Mouse (Mus musculus) kidney, postnatal 0 days (tissue): ENCODE results near the gene Cacna2d3. TPM values are rescaled to one million over a fixed set of nuclear protein-coding genes. Genes with fewer than 3 reads are reported as not detected.

Source experiments
- ATAC-seq: fragments of 200-750 bp; cut with Nextera tagmentation; replicated peaks from 2 replicates; pipeline ENCODE4 v1.8.0; 2017; ENCODE audit warnings: low read depth, moderate number of reproducible peaks, moderate TSS enrichment, moderate library complexity; ENCODE audit not compliant: low FRiP score
- DNase-seq: peaks from one replicate; pipeline ENCODE4 v3.0.0-alpha.2; 2016; ENCODE audit warnings: low spot score
- H3K27ac ChIP-seq: fragments of 300-500 bp; sonication (generic); 2 replicates; pipeline ENCODE4 v1.5.1; 2014; ENCODE audit warnings: mild to moderate bottlenecking
- H3K27me3 ChIP-seq: fragments of 300-500 bp; sonication (generic); 2 replicates; pipeline ENCODE4 v1.6.1; 2014; ENCODE audit warnings: low read length, mixed read lengths; ENCODE audit not compliant: insufficient read depth
- H3K36me3 ChIP-seq: fragments of 300-500 bp; sonication (generic); 2 replicates; pipeline ENCODE4 v1.6.1; 2014; ENCODE audit warnings: low read length, mixed read lengths; ENCODE audit not compliant: insufficient read depth
- H3K4me1 ChIP-seq: fragments of 300-500 bp; sonication (generic); replicated peaks from 2 replicates; pipeline ENCODE4 v1.6.1; 2014; ENCODE audit warnings: antibody characterized with exemption, low read length, mixed read lengths; ENCODE audit not compliant: insufficient read depth
- H3K4me2 ChIP-seq: fragments of 300-500 bp; sonication (generic); 2 replicates; pipeline ENCODE4 v1.6.1; 2014; ENCODE audit warnings: mild to moderate bottlenecking, low read length, moderate library complexity, mixed read lengths
- H3K4me3 ChIP-seq: fragments of 300-500 bp; sonication (generic); replicated peaks from 2 replicates; pipeline ENCODE4 v1.5.1; 2014; ENCODE audit warnings: low read depth, low read length
- H3K9ac ChIP-seq: fragments of 300-500 bp; sonication (generic); 2 replicates; pipeline ENCODE4 v1.6.1; 2014; ENCODE audit warnings: low read depth, low read length
- H3K9me3 ChIP-seq: fragments of 300-500 bp; sonication (generic); replicated peaks from 2 replicates; pipeline ENCODE4 v1.6.1; 2016; ENCODE audit warnings: low read length, inconsistent platforms, mixed read lengths
- CTCF ChIP-seq: IDR thresholded peaks from 2 replicates; pipeline ENCODE4 v1.5.1; 2016; ENCODE audit warnings: antibody characterized with exemption, low read depth, mild to moderate bottlenecking, moderate library complexity
- WGBS: fragments of 180-500 bp; shearing (Covaris S2); extraction: QIAGEN DNeasy Blood & Tissue Kit; methylation state at CpG from one replicate; pipeline ENCODE4 v1.1.7; 2014; 5-methylcytosine and 5-hydroxymethylcytosine counted together
- polyA plus RNA-seq: library from polyadenylated mRNA; unstranded; fragments of >200 nt; fragmentation: Nextera tagmentation; extraction: Ambion mirVana; gene quantifications from 2 replicates; pipeline ENCODE4 v1.2.1, GENCODE M21; 2015

Cacna2d3 gene
- polyA plus RNA-seq, 1 experiment from 2014 or later, result 1.8 TPM

DNA sequence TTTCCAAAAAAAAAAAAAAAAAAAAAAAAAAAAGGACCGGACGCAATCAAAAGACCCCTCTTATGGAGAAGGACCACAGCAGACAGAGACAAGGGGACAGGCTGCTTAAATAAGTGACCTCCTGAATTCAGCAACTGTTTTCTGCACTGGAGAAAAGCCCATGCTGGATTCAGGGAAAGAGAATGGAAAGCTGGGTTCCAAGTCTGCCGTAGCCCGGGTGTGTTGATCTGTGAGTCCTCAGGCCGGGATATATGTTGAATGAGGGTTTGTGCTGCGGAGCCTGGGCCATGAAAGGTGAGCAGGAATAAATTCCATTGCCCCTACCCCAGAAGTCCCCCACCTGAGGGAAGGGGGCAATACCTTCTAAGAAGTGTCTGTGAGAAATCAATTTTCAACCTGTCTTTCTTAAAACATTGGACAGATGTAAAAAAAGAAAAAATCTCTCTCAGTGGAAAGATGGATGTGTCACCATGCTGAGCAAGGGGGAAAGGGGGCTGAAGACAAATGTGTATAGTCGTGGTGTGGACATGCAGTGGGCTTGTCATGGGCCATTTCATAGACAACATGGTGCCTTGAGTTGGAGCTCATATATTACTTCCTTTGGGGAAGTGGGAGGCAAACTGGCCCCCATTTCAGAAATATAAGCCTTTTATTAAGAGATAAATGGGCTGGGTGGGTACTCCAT lies 703.2 kb downstream of the Cacna2d3 start:
- H3K4me1 ChIP-seq, result no peaks in the 10 kb centered on the region
- no peaks in the 10 kb centered on the region for H3K9me3 ChIP-seq
- TF ChIP-seq CTCF, result no peak
- no peak overlapping the region for H3K27ac ChIP-seq
- H3K4me3 ChIP-seq, result no peak overlapping the region
- ATAC-seq (no peak), DNase-seq (no peak)
- no peaks in the 10 kb centered on the region for H3K36me3 ChIP-seq
- no peak overlapping the region for H3K4me2 ChIP-seq
- WGBS, result 51% methylated on average over 7 of the region's 7 CpGs
- no peak overlapping the region for H3K9ac ChIP-seq
- H3K27me3 ChIP-seq, result no peaks in the 10 kb centered on the region

- no peak within 1 kb of the TSS for H3K9ac ChIP-seq
- no peak for TF ChIP-seq CTCF
- DNase-seq (peak; percentile 61), ATAC-seq (no peak; the same call in 1 of the 2 replicates)
- H3K36me3 ChIP-seq, result no peaks in the 10 kb centered on the region
- WGBS, result 21% methylated on average over 5 of the region's 5 CpGs
- H3K4me2 ChIP-seq, result no peak within 1 kb of the TSS
- H3K27me3 ChIP-seq, result no peaks in the 10 kb centered on the region
- H3K4me3 ChIP-seq, result no peak within 1 kb of the TSS
- no peaks in the 10 kb centered on the region for H3K9me3 ChIP-seq
- H3K4me1 ChIP-seq, result no peaks in the 10 kb centered on the region
- no peak within 1 kb of the TSS for H3K27ac ChIP-seq
Measured at GRCm38 (mm10) chr14:29017883-29018282, 703.8 kb downstream of the Cacna2d3 start, which contains the start of gene Lrtm1. Gene Lrtm1 (plus strand): TSS chr14:29018208.

DNA sequence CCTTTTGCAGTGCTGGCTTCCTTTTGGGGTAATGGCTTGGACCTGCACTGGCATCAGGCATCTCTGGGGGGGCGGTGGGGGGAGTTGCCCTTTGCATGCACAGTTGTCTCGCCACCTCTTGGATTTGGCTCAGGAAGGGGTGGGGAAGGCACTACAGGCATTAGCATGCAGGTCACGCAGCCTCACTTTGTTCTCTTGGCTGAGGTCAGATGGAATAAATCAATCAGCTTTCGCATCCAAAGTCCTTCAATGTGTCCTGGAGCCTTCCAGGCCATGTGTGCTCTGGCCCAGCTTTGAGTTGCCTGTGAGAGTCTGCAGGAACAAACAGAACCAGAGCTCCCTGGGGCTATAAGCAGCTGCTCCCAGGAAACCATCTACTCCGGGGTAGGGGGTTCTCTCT lies 705.8 kb downstream of the Cacna2d3 start:
- Histone ChIP-seq H3K9me3 (no peaks in the 10 kb centered on the region), H3K36me3 (no peaks in the 10 kb centered on the region), H3K4me1 (no peaks in the 10 kb centered on the region), H3K9ac (no peak overlapping the region), H3K27ac (no peak overlapping the region), H3K27me3 (no peaks in the 10 kb centered on the region), H3K4me2 (no peak overlapping the region), H3K4me3 (no peak overlapping the region)
- DNase-seq (no peak), ATAC-seq (no peak)
- WGBS, result 45% methylated on average over 5 of the region's 5 CpGs
- no peak for TF ChIP-seq CTCF

DNA sequence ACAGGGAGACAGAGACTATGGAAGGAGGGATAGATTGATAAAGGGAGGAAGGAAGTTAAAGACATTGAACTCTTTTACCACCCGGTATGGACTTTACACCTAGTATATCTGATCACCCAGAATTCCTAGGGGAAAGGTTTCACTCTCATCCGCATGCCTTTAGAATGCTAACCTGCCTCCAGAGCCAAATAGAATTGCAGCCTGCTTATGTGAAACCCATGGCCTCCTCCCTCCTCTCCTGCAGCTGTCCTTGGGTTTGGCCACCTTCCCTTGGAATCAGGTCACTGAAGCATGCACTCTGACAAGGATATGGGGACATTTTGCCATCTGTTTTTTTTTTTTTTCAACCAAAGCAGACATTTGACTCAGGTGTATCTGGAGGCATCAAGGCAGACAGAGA lies 707.0 kb downstream of the Cacna2d3 start:
- Histone ChIP-seq H3K36me3 (no peaks in the 10 kb centered on the region), H3K27ac (no peak overlapping the region), H3K4me3 (no peak overlapping the region), H3K9ac (no peak overlapping the region), H3K9me3 (no peaks in the 10 kb centered on the region), H3K4me1 (no peaks in the 10 kb centered on the region), H3K4me2 (no peak overlapping the region), H3K27me3 (no peaks in the 10 kb centered on the region)
- DNase-seq (no peak), ATAC-seq (no peak)
- WGBS, result 83% methylated on average over 2 of the region's 2 CpGs
- no peak for TF ChIP-seq CTCF

- H3K27ac ChIP-seq, result no peak overlapping the region
Measured at GRCm38 (mm10) chr14:29013161-29013560, 708.5 kb downstream of the Cacna2d3 start.

GRCm38 (mm10) chr14:29009644-29010043 lies 712.0 kb downstream of the Cacna2d3 start:
- Histone ChIP-seq H3K4me1 (no peaks in the 10 kb centered on the region), H3K27me3 (no peaks in the 10 kb centered on the region), H3K27ac (no peak overlapping the region), H3K9me3 (no peaks in the 10 kb centered on the region), H3K4me2 (no peak overlapping the region), H3K4me3 (no peak overlapping the region), H3K36me3 (no peaks in the 10 kb centered on the region), H3K9ac (no peak overlapping the region)
- no peak for TF ChIP-seq CTCF
- DNase-seq, result no peak
- ATAC-seq, result no peak
- 86% methylated on average over 4 of the region's 4 CpGs for WGBS

More at GRCm38 (mm10) chr14:29013161-29013560, 708.5 kb downstream of the Cacna2d3 start:
- TF ChIP-seq CTCF, result no peak
- H3K4me2 ChIP-seq, result no peak overlapping the region
- DNase-seq (no peak), ATAC-seq (no peak)
- no peaks in the 10 kb centered on the region for H3K36me3 ChIP-seq
- no peaks in the 10 kb centered on the region for H3K4me1 ChIP-seq
- 85% methylated on average over 3 of the region's 3 CpGs for WGBS
- H3K27me3 ChIP-seq, result no peaks in the 10 kb centered on the region
- no peak overlapping the region for H3K4me3 ChIP-seq
- no peak overlapping the region for H3K9ac ChIP-seq
- no peaks in the 10 kb centered on the region for H3K9me3 ChIP-seq
